Mouse (Mus musculus): Measurements from ENCODE around the gene Uri1. TPM values are rescaled to one million over a fixed set of nuclear protein-coding genes. Genes with fewer than 3 reads are reported as not detected.

Uri1 gene
- polyA plus RNA-seq (2015; fragmentation: Nextera tagmentation; extraction: Ambion mirVana), result 42.3 and 42.6 TPM in 2 replicates

GRCm38 (mm10) chr7:38023451-38023850 lies at the start of gene Uri1:
Gene Uri1 (minus strand): TSS chr7:38023551.
- Histone ChIP-seq H3K4me1 (no peaks in the 10 kb centered on the region), H3K27me3 (no peaks in the 10 kb centered on the region), H3K27ac (no peak within 1 kb of the TSS), H3K4me2 (replicated peaks) (no peak within 1 kb of the TSS), H3K9ac (no peak within 1 kb of the TSS), H3K4me3 (no peak within 1 kb of the TSS), H3K9me3 (peaks cover 8% of the 10 kb centered on the region; the same call in 1 of the 2 replicates), H3K36me3 (no peaks in the 10 kb centered on the region)
- no peak for ATAC-seq (ENCODE audit: low FRiP score, low read depth)
- WGBS, result 90% methylated on average over 8 of the region's 8 CpGs

GRCm38 (mm10) chr7:38071065-38071464 lies 47.7 kb upstream of the Uri1 start:
- H3K4me2 ChIP-seq (replicated peaks), result no peak overlapping the region
- peaks cover 8% of the 10 kb centered on the region for H3K4me1 ChIP-seq
- no peaks in the 10 kb centered on the region for H3K36me3 ChIP-seq
- no peak overlapping the region for H3K27ac ChIP-seq
- no peak overlapping the region for H3K9ac ChIP-seq
- no peaks in the 10 kb centered on the region for H3K9me3 ChIP-seq
- ATAC-seq (ENCODE audit: low FRiP score, low read depth), result no peak
- no peak overlapping the region for H3K4me3 ChIP-seq
- peaks cover 16% of the 10 kb centered on the region; the same call in 1 of the 2 replicates for H3K27me3 ChIP-seq
- 75% methylated on average over 5 of the region's 5 CpGs for WGBS

- Histone ChIP-seq H3K4me1 (peaks cover 8% of the 10 kb centered on the region), H3K4me3 (no peak overlapping the region), H3K9ac (no peak overlapping the region), H3K27me3 (peaks cover 16% of the 10 kb centered on the region; the same call in 1 of the 2 replicates), H3K9me3 (no peaks in the 10 kb centered on the region), H3K27ac (no peak overlapping the region), H3K4me2 (replicated peaks) (no peak overlapping the region), H3K36me3 (no peaks in the 10 kb centered on the region)
- no peak for ATAC-seq (ENCODE audit: low FRiP score, low read depth)
- 40% methylated on average over 2 of the region's 2 CpGs for whole genome bisulfite sequencing
These were observed 47.3 kb upstream of the Uri1 start for GRCm38 (mm10) chr7:38070663-38071062.

- Histone ChIP-seq H3K27me3 (peaks cover 3% of the 10 kb centered on the region; the same call in 1 of the 2 replicates), H3K9me3 (no peaks in the 10 kb centered on the region), H3K4me3 (no peak overlapping the region), H3K9ac (no peak overlapping the region), H3K36me3 (no peaks in the 10 kb centered on the region), H3K4me1 (0 out of 2 replicates have a peak, but pooled peaks cover 3% of the 10 kb centered on the region), H3K27ac (no peak overlapping the region), H3K4me2 (replicated peaks) (no peak overlapping the region)
- 48% methylated on average over 4 of the region's 4 CpGs for WGBS
- ATAC-seq (ENCODE audit: low FRiP score, low read depth), result no peak
These were observed 41.1 kb upstream of the Uri1 start for GRCm38 (mm10) chr7:38064431-38064830.

GRCm38 (mm10) chr7:38061060-38061970 lies 38.0 kb upstream of the Uri1 start:
- H3K9me3 ChIP-seq, result no peaks in the 10 kb centered on the region
- H3K4me2 ChIP-seq (replicated peaks), result peak overlapping the region; percentile 73
- H3K36me3 ChIP-seq, result no peaks in the 10 kb centered on the region
- H3K4me3 ChIP-seq, result peak overlapping the region; percentile 52
- peak; percentile 90 for ATAC-seq (ENCODE audit: low FRiP score, low read depth)
- WGBS, result under 1% methylated on average over 55 of the region's 57 CpGs
- peak overlapping the region; percentile 39 for H3K27ac ChIP-seq
- H3K9ac ChIP-seq, result peak overlapping the region; percentile 71
- H3K4me1 ChIP-seq, result 0 out of 2 replicates have a peak, but pooled peaks cover 3% of the 10 kb centered on the region
- H3K27me3 ChIP-seq, result peaks cover 9% of the 10 kb centered on the region; the same call in 1 of the 2 replicates

- Histone ChIP-seq H3K4me2 (replicated peaks) (no peak overlapping the region), H3K27ac (no peak overlapping the region), H3K4me3 (no peak overlapping the region), H3K27me3 (peaks cover 9% of the 10 kb centered on the region; the same call in 1 of the 2 replicates), H3K9me3 (no peaks in the 10 kb centered on the region), H3K9ac (no peak overlapping the region), H3K4me1 (0 out of 2 replicates have a peak, but pooled peaks cover 3% of the 10 kb centered on the region), H3K36me3 (no peaks in the 10 kb centered on the region)
- WGBS, result 77% methylated on average over 8 of the region's 8 CpGs
- no peak for ATAC-seq (ENCODE audit: low FRiP score, low read depth)
These were observed 36.4 kb upstream of the Uri1 start for GRCm38 (mm10) chr7:38059636-38060330.

- peaks cover 9% of the 10 kb centered on the region; the same call in 1 of the 2 replicates for H3K27me3 ChIP-seq
- H3K9ac ChIP-seq, result no peak overlapping the region
- 59% methylated on average over 7 of the region's 7 CpGs for WGBS
- H3K27ac ChIP-seq, result no peak overlapping the region
- H3K4me1 ChIP-seq, result 0 out of 2 replicates have a peak, but pooled peaks cover 3% of the 10 kb centered on the region
- H3K4me2 ChIP-seq (replicated peaks), result no peak overlapping the region
- H3K4me3 ChIP-seq, result no peak overlapping the region
- ATAC-seq (ENCODE audit: low FRiP score, low read depth), result no peak
- H3K36me3 ChIP-seq, result no peaks in the 10 kb centered on the region
- no peaks in the 10 kb centered on the region for H3K9me3 ChIP-seq
These were observed 35.7 kb upstream of the Uri1 start for GRCm38 (mm10) chr7:38059096-38059495.

GRCm38 (mm10) chr7:38055996-38056395 lies 32.6 kb upstream of the Uri1 start:
- Histone ChIP-seq H3K36me3 (no peaks in the 10 kb centered on the region), H3K27ac (no peak overlapping the region), H3K4me1 (0 out of 2 replicates have a peak, but pooled peaks cover 3% of the 10 kb centered on the region), H3K27me3 (peaks cover 9% of the 10 kb centered on the region; the same call in 1 of the 2 replicates), H3K9me3 (no peaks in the 10 kb centered on the region), H3K4me2 (replicated peaks) (no peak overlapping the region), H3K4me3 (no peak overlapping the region), H3K9ac (no peak overlapping the region)
- 82% methylated on average over 2 of the region's 2 CpGs for WGBS
- no peak for ATAC-seq (ENCODE audit: low FRiP score, low read depth)

- Histone ChIP-seq H3K36me3 (no peaks in the 10 kb centered on the region), H3K27ac (no peak overlapping the region), H3K4me2 (replicated peaks) (no peak overlapping the region), H3K4me1 (no peaks in the 10 kb centered on the region), H3K4me3 (no peak overlapping the region), H3K9me3 (no peaks in the 10 kb centered on the region), H3K9ac (no peak overlapping the region), H3K27me3 (peaks cover 9% of the 10 kb centered on the region; the same call in 1 of the 2 replicates)
- no peak for ATAC-seq (ENCODE audit: low FRiP score, low read depth)
- 88% methylated on average over 9 of the region's 9 CpGs for WGBS
These were observed 30.9 kb upstream of the Uri1 start for GRCm38 (mm10) chr7:38054246-38054645.

- Histone ChIP-seq H3K9ac (no peak overlapping the region), H3K9me3 (no peaks in the 10 kb centered on the region), H3K27ac (no peak overlapping the region), H3K36me3 (no peaks in the 10 kb centered on the region), H3K4me3 (no peak overlapping the region), H3K4me2 (replicated peaks) (no peak overlapping the region), H3K4me1 (no peaks in the 10 kb centered on the region), H3K27me3 (no peaks in the 10 kb centered on the region)
- ATAC-seq (ENCODE audit: low FRiP score, low read depth), result no peak
- WGBS, result 67% methylated on average over 5 of the region's 5 CpGs
These were observed 23.9 kb upstream of the Uri1 start for GRCm38 (mm10) chr7:38047229-38047628.

GRCm38 (mm10) chr7:38041244-38041643 lies 17.9 kb upstream of the Uri1 start:
- WGBS, result 84% methylated on average over 3 of the region's 3 CpGs
- no peak overlapping the region for H3K27ac ChIP-seq
- no peaks in the 10 kb centered on the region for H3K9me3 ChIP-seq
- H3K9ac ChIP-seq, result no peak overlapping the region
- H3K27me3 ChIP-seq, result no peaks in the 10 kb centered on the region
- no peak for ATAC-seq (ENCODE audit: low FRiP score, low read depth)
- H3K4me2 ChIP-seq (replicated peaks), result no peak overlapping the region
- no peaks in the 10 kb centered on the region for H3K36me3 ChIP-seq
- H3K4me1 ChIP-seq, result no peaks in the 10 kb centered on the region
- no peak overlapping the region for H3K4me3 ChIP-seq

- H3K36me3 ChIP-seq, result no peaks in the 10 kb centered on the region
- no peaks in the 10 kb centered on the region for H3K27me3 ChIP-seq
- H3K4me1 ChIP-seq, result no peaks in the 10 kb centered on the region
- H3K4me2 ChIP-seq (replicated peaks), result no peak overlapping the region
- no peak overlapping the region for H3K9ac ChIP-seq
- H3K9me3 ChIP-seq, result no peaks in the 10 kb centered on the region
- no peak overlapping the region for H3K4me3 ChIP-seq
- 74% methylated on average over 5 of the region's 5 CpGs for WGBS
- ATAC-seq (ENCODE audit: low FRiP score, low read depth), result no peak
- no peak overlapping the region for H3K27ac ChIP-seq
These were observed 14.2 kb upstream of the Uri1 start for GRCm38 (mm10) chr7:38037586-38037985.

Data from limb, embryonic 13.5 days (tissue).